Mouse (Mus musculus) liver, embryonic 14.5 days (tissue): ENCODE data around the gene Fkbp1a. TPM values are rescaled to one million over a fixed set of nuclear protein-coding genes. Genes with fewer than 3 reads are reported as not detected.

ENCODE experiments used
- ATAC-seq: fragments of 200-750 bp; cut with Nextera tagmentation; 2 replicates; pipeline ENCODE4 v1.8.0; 2017; ENCODE audit warnings: moderate number of reproducible peaks, mild to moderate bottlenecking, moderate library complexity; ENCODE audit not compliant: insufficient read depth
- DNase-seq, 3 experiments: peaks; one replicate each; pipeline ENCODE4 v3.0.0-alpha.2; 2012 to 2013; ENCODE audit warnings: low read depth in 3 of 3, low spot score in 3 of 3
- H3K27ac ChIP-seq: fragments of 300-500 bp; sonication (generic); 2 replicates; pipeline ENCODE4 v1.5.1; 2014; ENCODE audit warnings: moderate library complexity, mild to moderate bottlenecking, control low read depth, inconsistent platforms
- H3K27me3 ChIP-seq: fragments of 300-500 bp; sonication (generic); 2 replicates; pipeline ENCODE4 v1.6.1; 2014; ENCODE audit warnings: mild to moderate bottlenecking, low read length, moderate library complexity; ENCODE audit not compliant: control insufficient read depth, insufficient read depth
- H3K36me3 ChIP-seq: fragments of 300-500 bp; sonication (generic); replicated peaks from 2 replicates; pipeline ENCODE4 v1.6.1; 2014; ENCODE audit warnings: low read depth; ENCODE audit not compliant: control insufficient read depth, insufficient read depth
- H3K4me1 ChIP-seq, 2 experiments: fragments of 200-500 bp in 1 of 2; fragments of 300-500 bp in 1 of 2; sonication (generic) in 1 of 2; replicated peaks; 2 replicates each; pipeline ENCODE4 v1.6.1; 2012 to 2014; ENCODE audit warnings: antibody characterized with exemption in 1 of 2, inconsistent platforms in 1 of 2, low read length in 1 of 2; ENCODE audit not compliant: control insufficient read depth in 2 of 2, insufficient read depth in 2 of 2
- H3K4me2 ChIP-seq: fragments of 300-500 bp; sonication (generic); 2 replicates; pipeline ENCODE4 v1.6.1; 2014; ENCODE audit warnings: low read depth, mild to moderate bottlenecking, control low read depth, moderate library complexity
- H3K4me3 ChIP-seq, 2 experiments: fragments of 200-500 bp in 1 of 2; fragments of 300-500 bp in 1 of 2; sonication (generic) in 1 of 2; 2 replicates each; pipeline ENCODE4 v1.5.1; 2012 to 2014; ENCODE audit warnings: low read depth in 2 of 2, low read length in 2 of 2, mild to moderate bottlenecking in 2 of 2, control low read depth in 1 of 2, inconsistent platforms in 1 of 2, moderate library complexity in 1 of 2; ENCODE audit not compliant: insufficient read depth in 1 of 2
- H3K9ac ChIP-seq: fragments of 300-500 bp; sonication (generic); replicated peaks from 2 replicates; pipeline ENCODE4 v1.6.1; 2014; ENCODE audit warnings: mild to moderate bottlenecking, control low read depth, moderate library complexity
- H3K9me3 ChIP-seq: fragments of 300-500 bp; sonication (generic); 2 replicates; pipeline ENCODE4 v1.6.1; 2016; ENCODE audit warnings: low read length, mixed read lengths; ENCODE audit not compliant: control insufficient read depth
- CTCF ChIP-seq: IDR thresholded peaks from 2 replicates; pipeline ENCODE4 v1.5.1; 2016; ENCODE audit warnings: antibody characterized with exemption, low read depth, control low read depth
- EP300 ChIP-seq: IDR thresholded peaks from 2 replicates; pipeline ENCODE4 v1.6.1; 2016; ENCODE audit warnings: antibody characterized with exemption, low read depth
- WGBS: fragments of 180-500 bp; shearing (Covaris S2); extraction: QIAGEN DNeasy Blood & Tissue Kit; methylation state at CpG from one replicate; pipeline ENCODE4 v1.1.7; 2014; ENCODE audit not compliant: insufficient replicate concordance; 5-methylcytosine and 5-hydroxymethylcytosine counted together
- polyA plus RNA-seq, 2 experiments: library from polyadenylated mRNA; depleted of rRNA in 1 of 2; stranded (reverse) in 1 of 2; unstranded in 1 of 2; fragments of >200 nt; fragmentation: Nextera tagmentation in 1 of 2; extraction: Ambion mirVana in 1 of 2; gene quantifications; 2 replicates each; pipeline versions ENCODE4 v1.2.1 to v1.2.3; 2012 to 2014

Gene Fkbp1a
- polyA plus RNA-seq, 2 experiments, result 36.5 to 128 TPM

- DNase-seq, result no peak
- 23% methylated on average over 7 of the region's 7 CpGs for WGBS
- TF ChIP-seq EP300 (no peak), CTCF (peak; percentile 25; the same call in 1 of the 2 replicates)
- Histone ChIP-seq H3K4me1 (peaks cover 0 to 7% of the 10 kb centered on the region in 2 experiments; a peak in 2 of 4 replicates), H3K4me2 (peak overlapping the region; percentile 73), H3K36me3 (no peaks in the 10 kb centered on the region), H3K9ac (no peak overlapping the region), H3K27me3 (no peaks in the 10 kb centered on the region; the same call in none of the 2 replicates), H3K4me3 (peak overlapping the region; percentile 47 to 49; a peak in 3 of 4 replicates), H3K27ac (no peak overlapping the region), H3K9me3 (no peaks in the 10 kb centered on the region)
- ATAC-seq, result no peak
Observed at GRCm38 (mm10) chr2:151575119-151575698, 32.9 kb downstream of the Fkbp1a start.

GRCm38 (mm10) chr2:151575699-151576389, 33.6 kb downstream of the Fkbp1a start:
- TF ChIP-seq CTCF (no peak), EP300 (no peak)
- Histone ChIP-seq H3K4me2 (peak overlapping the region; percentile 73), H3K27me3 (no peaks in the 10 kb centered on the region; the same call in none of the 2 replicates), H3K27ac (no peak overlapping the region), H3K9ac (peak overlapping the region; percentile 18; the same call in 1 of the 2 replicates), H3K36me3 (no peaks in the 10 kb centered on the region), H3K4me1 (peaks cover 0 to 7% of the 10 kb centered on the region in 2 experiments; a peak in 2 of 4 replicates), H3K4me3 (peak overlapping the region; percentile 47 to 49), H3K9me3 (no peaks in the 10 kb centered on the region)
- DNase-seq, result peak; percentile 29 to 41 (median 40)
- peak; percentile 59 for ATAC-seq
- 2% methylated on average over 38 of the region's 38 CpGs for WGBS

GRCm38 (mm10) chr2:151579183-151579582, 36.9 kb downstream of the Fkbp1a start:
- Histone ChIP-seq H3K9me3 (no peaks in the 10 kb centered on the region), H3K4me2 (no peak overlapping the region), H3K27ac (no peak overlapping the region), H3K36me3 (no peaks in the 10 kb centered on the region), H3K4me1 (peaks cover 0 to 7% of the 10 kb centered on the region in 2 experiments; a peak in 2 of 4 replicates), H3K27me3 (no peaks in the 10 kb centered on the region; the same call in none of the 2 replicates), H3K9ac (no peak overlapping the region), H3K4me3 (no peak overlapping the region)
- ATAC-seq (no peak), DNase-seq (no peak)
- WGBS, result 65% methylated on average over 4 of the region's 4 CpGs
- no peak for TF ChIP-seq EP300

- H3K36me3 ChIP-seq, result no peaks in the 10 kb centered on the region
- 10% methylated on average over 1 of the region's 1 CpGs for WGBS
- H3K9ac ChIP-seq, result no peak overlapping the region
- H3K4me3 ChIP-seq, result no peak overlapping the region
- TF ChIP-seq EP300 (no peak), CTCF (no peak)
- H3K27me3 ChIP-seq, result no peaks in the 10 kb centered on the region; the same call in 1 of the 2 replicates
- DNase-seq, result no peak
- peaks cover 0 to 3% of the 10 kb centered on the region in 2 experiments; a peak in 1 of 4 replicates for H3K4me1 ChIP-seq
- H3K4me2 ChIP-seq, result no peak overlapping the region
- H3K9me3 ChIP-seq, result no peaks in the 10 kb centered on the region
- no peak for ATAC-seq
- H3K27ac ChIP-seq, result no peak overlapping the region
Observed at GRCm38 (mm10) chr2:151580945-151581344, 38.7 kb downstream of the Fkbp1a start.

- ATAC-seq (no peak), DNase-seq (no peak)
- no peaks in the 10 kb centered on the region for H3K27me3 ChIP-seq
- H3K9me3 ChIP-seq, result no peaks in the 10 kb centered on the region
- H3K4me3 ChIP-seq, result no peak overlapping the region
- no peak overlapping the region for H3K9ac ChIP-seq
- H3K27ac ChIP-seq, result no peak overlapping the region
- TF ChIP-seq CTCF (peak; percentile 5; the same call in 1 of the 2 replicates), EP300 (no peak)
- 0 out of 4 replicates have a peak, but pooled peaks cover 0 to 1% of the 10 kb centered on the region in 2 experiments for H3K4me1 ChIP-seq
- H3K4me2 ChIP-seq, result no peak overlapping the region
- WGBS, result 53% methylated on average over 3 of the region's 3 CpGs
- H3K36me3 ChIP-seq, result no peaks in the 10 kb centered on the region
Observed at GRCm38 (mm10) chr2:151585934-151586333, 43.7 kb downstream of the Fkbp1a start.
